Mouse (Mus musculus) spleen, adult 2 months (tissue): ENCODE measurements around the gene Map2k1. TPM values are rescaled to one million over a fixed set of nuclear protein-coding genes. Genes with fewer than 3 reads are reported as not detected.
"Not testable (repeated sequence)": the region's sequence is repeated elsewhere in the genome, so short reads cannot be mapped to it uniquely, and the experiment has no call there.

Source experiments
- DNase-seq, 2 experiments: peaks; one replicate each; pipeline versions ENCODE4 v3.0.0 to v3.0.0-alpha.2; 2012 to 2021; ENCODE audit warnings: low spot score in 2 of 2, low read depth in 1 of 2
- H3K27ac ChIP-seq: fragments of 200-500 bp; 2 replicates; pipeline ENCODE4 v1.5.1; 2012; ENCODE audit warnings: low read length, inconsistent platforms; ENCODE audit not compliant: insufficient read depth
- H3K27me3 ChIP-seq: fragments of 200-500 bp; 2 replicates; pipeline ENCODE4 v1.6.1; 2012; ENCODE audit warnings: mild to moderate bottlenecking, moderate library complexity, low read length, inconsistent platforms; ENCODE audit not compliant: control insufficient read depth, insufficient read depth
- H3K36me3 ChIP-seq: fragments of 200-500 bp; 2 replicates; pipeline ENCODE4 v1.6.1; 2012; ENCODE audit warnings: mild to moderate bottlenecking, low read length, inconsistent platforms; ENCODE audit not compliant: control insufficient read depth, insufficient read depth
- H3K4me1 ChIP-seq: fragments of 200-500 bp; 2 replicates; pipeline ENCODE4 v1.6.1; 2011; ENCODE audit warnings: inconsistent platforms; ENCODE audit not compliant: control insufficient read depth, insufficient read depth, insufficient read length
- H3K4me3 ChIP-seq: fragments of 200-500 bp; 2 replicates; pipeline ENCODE4 v1.5.1; 2011; ENCODE audit warnings: mild to moderate bottlenecking, inconsistent platforms; ENCODE audit not compliant: insufficient read depth, insufficient read length; ENCODE audit errors: extremely low read depth
- CTCF ChIP-seq: fragments of 200-500 bp; IDR thresholded peaks from 2 replicates; pipeline ENCODE4 v1.5.1; 2011; ENCODE audit warnings: mild to moderate bottlenecking, inconsistent platforms; ENCODE audit not compliant: insufficient read depth, insufficient read length, insufficient replicate concordance; ENCODE audit errors: extremely low read depth
- POLR2A ChIP-seq: fragments of 200-500 bp; IDR thresholded peaks from 2 replicates; pipeline ENCODE4 v1.6.1; 2011; ENCODE audit warnings: low read depth, low read length, inconsistent platforms
- WGBS: fragments of 180-500 bp; shearing (Covaris S2); methylation state at CpG from one replicate; pipeline ENCODE4 v1.1.7; 2018; 5-methylcytosine and 5-hydroxymethylcytosine counted together
- polyA plus RNA-seq: library from polyadenylated mRNA; depleted of rRNA; stranded (reverse); fragments of >200 nt; gene quantifications from 2 replicates; pipeline ENCODE4 v1.2.3, GENCODE M21; 2012

Gene Map2k1
- polyA plus RNA-seq, 1 experiment = 35.6 TPM

- Histone ChIP-seq H3K4me3 (no peak overlapping the region), H3K4me1 (no peaks in the 10 kb centered on the region), H3K27ac (no peak overlapping the region), H3K27me3 (no peaks in the 10 kb centered on the region), H3K36me3 (no peaks in the 10 kb centered on the region)
- WGBS = 65% methylated on average over 8 of the region's 8 CpGs
- peak; percentile 41 to 69 for DNase-seq
- TF ChIP-seq POLR2A (no peak), CTCF (peak; percentile 51; the same call in 1 of the 2 replicates)
Measured at GRCm38 (mm10) chr9:64277706-64278105, 24.3 kb upstream of the Map2k1 start.

- H3K27ac ChIP-seq = no peak overlapping the region
- no peak for DNase-seq
- 78% methylated on average over 1 of the region's 1 CpGs for WGBS
- no peaks in the 10 kb centered on the region for H3K36me3 ChIP-seq
- H3K4me3 ChIP-seq = no peak overlapping the region
- TF ChIP-seq POLR2A (no peak), CTCF (no peak)
- no peaks in the 10 kb centered on the region for H3K4me1 ChIP-seq
- no peaks in the 10 kb centered on the region for H3K27me3 ChIP-seq
Measured at GRCm38 (mm10) chr9:64274919-64275318, 21.5 kb upstream of the Map2k1 start.

- 83% methylated on average over 4 of the region's 4 CpGs for WGBS
- DNase-seq = no peak
- H3K4me1 ChIP-seq = no peaks in the 10 kb centered on the region
Measured at GRCm38 (mm10) chr9:64274291-64274690, 20.9 kb upstream of the Map2k1 start.

GRCm38 (mm10) chr9:64273757-64274156 is 20.3 kb upstream of the Map2k1 start:
- TF ChIP-seq POLR2A = no peak
- no peak for TF ChIP-seq CTCF
- 68% methylated on average over 4 of the region's 4 CpGs for WGBS

More at GRCm38 (mm10) chr9:64274291-64274690, 20.9 kb upstream of the Map2k1 start:
- Histone ChIP-seq H3K27ac (no peak overlapping the region), H3K36me3 (no peaks in the 10 kb centered on the region), H3K27me3 (no peaks in the 10 kb centered on the region), H3K4me3 (no peak overlapping the region)
- TF ChIP-seq POLR2A = no peak
- TF ChIP-seq CTCF = no peak

GRCm38 (mm10) chr9:64272611-64273010 is 19.2 kb upstream of the Map2k1 start:
- no peaks in the 10 kb centered on the region for H3K27me3 ChIP-seq

More at GRCm38 (mm10) chr9:64273757-64274156, 20.3 kb upstream of the Map2k1 start:
- Histone ChIP-seq H3K4me3 (no peak overlapping the region), H3K27me3 (no peaks in the 10 kb centered on the region), H3K4me1 (no peaks in the 10 kb centered on the region), H3K36me3 (no peaks in the 10 kb centered on the region), H3K27ac (no peak overlapping the region)
- no peak for DNase-seq

GRCm38 (mm10) chr9:64271249-64271648 is 17.8 kb upstream of the Map2k1 start:
- TF ChIP-seq POLR2A = no peak
- no peak for TF ChIP-seq CTCF
- no peak overlapping the region for H3K4me3 ChIP-seq
- H3K4me1 ChIP-seq = no peaks in the 10 kb centered on the region
- no peak overlapping the region for H3K27ac ChIP-seq
- H3K27me3 ChIP-seq = no peaks in the 10 kb centered on the region
- no peak for DNase-seq
- 28% methylated on average over 3 of the region's 3 CpGs for WGBS
- H3K36me3 ChIP-seq = no peaks in the 10 kb centered on the region

More at GRCm38 (mm10) chr9:64272611-64273010, 19.2 kb upstream of the Map2k1 start:
- Histone ChIP-seq H3K4me3 (no peak overlapping the region), H3K36me3 (no peaks in the 10 kb centered on the region), H3K27ac (no peak overlapping the region), H3K4me1 (no peaks in the 10 kb centered on the region)
- peak in 1 of 2 experiments; percentile 31 for DNase-seq
- TF ChIP-seq POLR2A (no peak), CTCF (peak; percentile 29; the same call in 1 of the 2 replicates)
- 53% methylated on average over 7 of the region's 7 CpGs for WGBS

GRCm38 (mm10) chr9:64268836-64269235 is 15.4 kb upstream of the Map2k1 start:
- not testable (repeated sequence) for H3K27me3 ChIP-seq, H3K4me3 ChIP-seq, H3K27ac ChIP-seq, H3K4me1 ChIP-seq, H3K36me3 ChIP-seq, DNase-seq
- WGBS = 91% methylated on average over 8 of the region's 8 CpGs
